Mouse (Mus musculus) lung, embryonic 14.5 days (tissue): ENCODE measurements around the gene Prkn. TPM values are rescaled to one million over a fixed set of nuclear protein-coding genes. Genes with fewer than 3 reads are reported as not detected.

Experiments used
- ATAC-seq: fragments of 200-750 bp; cut with Nextera tagmentation; 2 replicates; pipeline ENCODE4 v1.8.0; 2017; ENCODE audit warnings: mild to moderate bottlenecking, moderate TSS enrichment, moderate library complexity; ENCODE audit not compliant: insufficient read depth
- DNase-seq: peaks from one replicate; pipeline ENCODE4 v3.0.0-alpha.2; 2015
- H3K27ac ChIP-seq: fragments of 300-500 bp; sonication (generic); 2 replicates; pipeline ENCODE4 v1.5.1; 2014; ENCODE audit warnings: low read depth, mild to moderate bottlenecking, moderate library complexity
- H3K27me3 ChIP-seq: fragments of 300-500 bp; sonication (generic); 2 replicates; pipeline ENCODE4 v1.6.1; 2014; ENCODE audit warnings: low read length, control low read depth; ENCODE audit not compliant: insufficient read depth
- H3K36me3 ChIP-seq: fragments of 300-500 bp; sonication (generic); 2 replicates; pipeline ENCODE4 v1.6.1; 2014; ENCODE audit warnings: control low read depth; ENCODE audit not compliant: insufficient read depth
- H3K4me1 ChIP-seq: fragments of 300-500 bp; sonication (generic); 2 replicates; pipeline ENCODE4 v1.6.1; 2014; ENCODE audit warnings: antibody characterized with exemption, control low read depth; ENCODE audit not compliant: insufficient read depth
- H3K4me2 ChIP-seq: fragments of 300-500 bp; sonication (generic); 2 replicates; pipeline ENCODE4 v1.6.1; 2014; ENCODE audit warnings: mild to moderate bottlenecking
- H3K4me3 ChIP-seq: fragments of 300-500 bp; sonication (generic); 2 replicates; pipeline ENCODE4 v1.5.1; 2014; ENCODE audit warnings: low read depth, low read length
- H3K9ac ChIP-seq: fragments of 300-500 bp; sonication (generic); 2 replicates; pipeline ENCODE4 v1.6.1; 2014
- H3K9me3 ChIP-seq: fragments of 300-500 bp; sonication (generic); 2 replicates; pipeline ENCODE4 v1.6.1; 2016; ENCODE audit warnings: low read depth, low read length, control low read depth
- CTCF ChIP-seq: IDR thresholded peaks from 2 replicates; pipeline ENCODE4 v1.5.1; 2016; ENCODE audit warnings: antibody characterized with exemption, low read depth
- WGBS: fragments of 180-500 bp; shearing (Covaris S2); extraction: QIAGEN DNeasy Blood & Tissue Kit; methylation state at CpG from one replicate; pipeline ENCODE4 v1.1.7; 2014; 5-methylcytosine and 5-hydroxymethylcytosine counted together
- polyA plus RNA-seq: library from polyadenylated mRNA; unstranded; fragments of >200 nt; fragmentation: Nextera tagmentation; extraction: Ambion mirVana; gene quantifications from 2 replicates; pipeline ENCODE4 v1.2.1, GENCODE M21; 2014

The Prkn gene
- polyA plus RNA-seq, 1 experiment from 2014 or later: 1.0 TPM

GRCm38 (mm10) chr17:11901731-11902130 lies 1061.5 kb downstream of the Prkn start:
- Histone ChIP-seq H3K9me3 (no peaks in the 10 kb centered on the region), H3K4me2 (no peak overlapping the region), H3K4me1 (no peaks in the 10 kb centered on the region), H3K27me3 (no peaks in the 10 kb centered on the region), H3K27ac (no peak overlapping the region), H3K9ac (no peak overlapping the region), H3K4me3 (no peak overlapping the region), H3K36me3 (no peaks in the 10 kb centered on the region)
- TF ChIP-seq CTCF: no peak
- DNase-seq (no peak), ATAC-seq (no peak)
- 58% methylated on average over 3 of the region's 3 CpGs for WGBS

- H3K4me3 ChIP-seq: no peak overlapping the region
- no peaks in the 10 kb centered on the region for H3K4me1 ChIP-seq
- WGBS: 42% methylated on average over 6 of the region's 6 CpGs
- no peak overlapping the region for H3K9ac ChIP-seq
- DNase-seq (peak; percentile 44), ATAC-seq (no peak)
- no peaks in the 10 kb centered on the region for H3K9me3 ChIP-seq
- H3K27ac ChIP-seq: no peak overlapping the region
- H3K36me3 ChIP-seq: no peaks in the 10 kb centered on the region
- peak; percentile 31 for TF ChIP-seq CTCF
- no peak overlapping the region for H3K4me2 ChIP-seq
- H3K27me3 ChIP-seq: no peaks in the 10 kb centered on the region
These were observed 1062.8 kb downstream of the Prkn start for GRCm38 (mm10) chr17:11903001-11903400.

GRCm38 (mm10) chr17:11910668-11911398 lies 1070.6 kb downstream of the Prkn start:
- Histone ChIP-seq H3K36me3 (no peaks in the 10 kb centered on the region), H3K9ac (no peak overlapping the region), H3K27me3 (peaks cover 21% of the 10 kb centered on the region), H3K4me3 (no peak overlapping the region), H3K4me2 (no peak overlapping the region), H3K4me1 (no peaks in the 10 kb centered on the region), H3K9me3 (no peaks in the 10 kb centered on the region), H3K27ac (no peak overlapping the region)
- WGBS: 62% methylated on average over 8 of the region's 8 CpGs
- ATAC-seq (no peak), DNase-seq (no peak)
- TF ChIP-seq CTCF: no peak

- no peak overlapping the region for H3K4me3 ChIP-seq
- H3K27ac ChIP-seq: no peak overlapping the region
- no peak for TF ChIP-seq CTCF
- H3K27me3 ChIP-seq: peaks cover 21% of the 10 kb centered on the region
- no peak overlapping the region for H3K4me2 ChIP-seq
- 65% methylated on average over 4 of the region's 4 CpGs for WGBS
- DNase-seq: no peak
- H3K36me3 ChIP-seq: no peaks in the 10 kb centered on the region
- ATAC-seq: no peak
- H3K9me3 ChIP-seq: no peaks in the 10 kb centered on the region
- no peak overlapping the region for H3K9ac ChIP-seq
- H3K4me1 ChIP-seq: no peaks in the 10 kb centered on the region
These were observed 1072.0 kb downstream of the Prkn start for GRCm38 (mm10) chr17:11912136-11912535.

GRCm38 (mm10) chr17:11912872-11913365 lies 1072.7 kb downstream of the Prkn start:
- Histone ChIP-seq H3K9ac (peak overlapping the region; percentile 16; the same call in 1 of the 2 replicates), H3K27me3 (peaks cover 21% of the 10 kb centered on the region), H3K27ac (no peak overlapping the region), H3K4me1 (no peaks in the 10 kb centered on the region), H3K4me3 (peak overlapping the region; percentile 14; the same call in 1 of the 2 replicates), H3K36me3 (no peaks in the 10 kb centered on the region), H3K4me2 (peak overlapping the region; percentile 56), H3K9me3 (no peaks in the 10 kb centered on the region)
- 2% methylated on average over 19 of the region's 19 CpGs for WGBS
- peak; percentile 55 for DNase-seq
- TF ChIP-seq CTCF: no peak
- no peak for ATAC-seq

GRCm38 (mm10) chr17:11913620-11914019 lies 1073.4 kb downstream of the Prkn start:
- Histone ChIP-seq H3K4me3 (no peak overlapping the region), H3K4me1 (no peaks in the 10 kb centered on the region), H3K36me3 (no peaks in the 10 kb centered on the region), H3K9me3 (no peaks in the 10 kb centered on the region), H3K9ac (no peak overlapping the region), H3K4me2 (peak overlapping the region; percentile 56), H3K27me3 (peaks cover 21% of the 10 kb centered on the region), H3K27ac (no peak overlapping the region)
- WGBS: 11% methylated on average over 8 of the region's 8 CpGs
- DNase-seq: peak; percentile 9
- no peak for TF ChIP-seq CTCF
- ATAC-seq: no peak

- H3K27me3 ChIP-seq: peaks cover 21% of the 10 kb centered on the region
- no peak for DNase-seq
- WGBS: 75% methylated on average over 5 of the region's 5 CpGs
- no peak overlapping the region for H3K4me3 ChIP-seq
- H3K9me3 ChIP-seq: no peaks in the 10 kb centered on the region
- ATAC-seq: no peak
- no peak overlapping the region for H3K9ac ChIP-seq
- no peaks in the 10 kb centered on the region for H3K4me1 ChIP-seq
- H3K36me3 ChIP-seq: no peaks in the 10 kb centered on the region
- no peak overlapping the region for H3K4me2 ChIP-seq
- TF ChIP-seq CTCF: no peak
- no peak overlapping the region for H3K27ac ChIP-seq
These were observed 1074.3 kb downstream of the Prkn start for GRCm38 (mm10) chr17:11914451-11914850.
